Mouse (Mus musculus): ENCODE measurements at regions not wholly inside any gene's neighbourhood (a gene's known extent, or its start where the extent isn't known, plus 50 kb on each side); places are given as distances from the start of the nearest gene placed in this dataset.

GRCm38 (mm10) chr5:33529771-33530170, 96.0 kb upstream of the Nkx1-1 start:
- no peak for TF ChIP-seq CTCF (IDR thresholded peaks at IDR 0.05; ENCODE audit: low read depth)
- DNase-seq (ENCODE audit: low spot score), result no peak
- WGBS, result 20% methylated on average over 13 of the region's 13 CpGs
- Histone ChIP-seq H3K4me3 (replicated peaks; ENCODE audit: low read depth, low read length) (no peak overlapping the region), H3K4me2 (ENCODE audit: low read length) (peak overlapping the region; percentile 10; the same call in 1 of the 2 replicates), H3K27ac (no peak overlapping the region), H3K4me1 (replicated peaks; ENCODE audit: insufficient read depth, low read length) (peaks cover 8% of the 10 kb centered on the region; the same call in 1 of the 2 replicates), H3K36me3 (ENCODE audit: insufficient read depth, low read length) (no peaks in the 10 kb centered on the region), H3K9me3 (replicated peaks; ENCODE audit: low read length) (no peaks in the 10 kb centered on the region), H3K27me3 (ENCODE audit: insufficient read depth, low read length) (no peaks in the 10 kb centered on the region), H3K9ac (ENCODE audit: low read depth, low read length) (no peak overlapping the region)
- no peak for ATAC-seq (replicated peaks; ENCODE audit: low FRiP score, low read depth)

- TF ChIP-seq CTCF (IDR thresholded peaks at IDR 0.05; ENCODE audit: low read depth), result no peak
- Histone ChIP-seq H3K27me3 (ENCODE audit: insufficient read depth, low read length) (no peaks in the 10 kb centered on the region), H3K27ac (no peak overlapping the region), H3K4me1 (replicated peaks; ENCODE audit: insufficient read depth, low read length) (0 out of 2 replicates have a peak, but pooled peaks cover 2% of the 10 kb centered on the region), H3K4me2 (ENCODE audit: low read length) (no peak overlapping the region), H3K4me3 (replicated peaks; ENCODE audit: low read depth, low read length) (no peak overlapping the region), H3K9ac (ENCODE audit: low read depth, low read length) (no peak overlapping the region), H3K9me3 (replicated peaks; ENCODE audit: low read length) (no peaks in the 10 kb centered on the region), H3K36me3 (ENCODE audit: insufficient read depth, low read length) (no peaks in the 10 kb centered on the region)
- 56% methylated on average over 14 of the region's 14 CpGs for WGBS
- DNase-seq (ENCODE audit: low spot score) (no peak), ATAC-seq (replicated peaks; ENCODE audit: low FRiP score, low read depth) (no peak)
Observed at GRCm38 (mm10) chr5:33528971-33529670, 95.3 kb upstream of the Nkx1-1 start.

GRCm38 (mm10) chr5:33527750-33528149, 94.0 kb upstream of the Nkx1-1 start:
- Histone ChIP-seq H3K36me3 (ENCODE audit: insufficient read depth, low read length) (no peaks in the 10 kb centered on the region), H3K4me3 (replicated peaks; ENCODE audit: low read depth, low read length) (no peak overlapping the region), H3K27me3 (ENCODE audit: insufficient read depth, low read length) (no peaks in the 10 kb centered on the region), H3K27ac (no peak overlapping the region), H3K9me3 (replicated peaks; ENCODE audit: low read length) (no peaks in the 10 kb centered on the region), H3K4me1 (replicated peaks; ENCODE audit: insufficient read depth, low read length) (no peaks in the 10 kb centered on the region), H3K4me2 (ENCODE audit: low read length) (no peak overlapping the region), H3K9ac (ENCODE audit: low read depth, low read length) (no peak overlapping the region)
- DNase-seq (ENCODE audit: low spot score), result no peak
- WGBS, result 59% methylated on average over 10 of the region's 10 CpGs
- TF ChIP-seq CTCF (IDR thresholded peaks at IDR 0.05; ENCODE audit: low read depth), result no peak
- no peak for ATAC-seq (replicated peaks; ENCODE audit: low FRiP score, low read depth)

GRCm38 (mm10) chr5:33527316-33527715, 93.5 kb upstream of the Nkx1-1 start:
- Histone ChIP-seq H3K4me3 (replicated peaks; ENCODE audit: low read depth, low read length) (no peak overlapping the region), H3K9ac (ENCODE audit: low read depth, low read length) (no peak overlapping the region), H3K36me3 (ENCODE audit: insufficient read depth, low read length) (no peaks in the 10 kb centered on the region), H3K4me2 (ENCODE audit: low read length) (no peak overlapping the region), H3K27ac (no peak overlapping the region), H3K27me3 (ENCODE audit: insufficient read depth, low read length) (no peaks in the 10 kb centered on the region), H3K9me3 (replicated peaks; ENCODE audit: low read length) (no peaks in the 10 kb centered on the region), H3K4me1 (replicated peaks; ENCODE audit: insufficient read depth, low read length) (no peaks in the 10 kb centered on the region)
- 67% methylated on average over 8 of the region's 8 CpGs for WGBS
- DNase-seq (ENCODE audit: low spot score) (no peak), ATAC-seq (replicated peaks; ENCODE audit: low FRiP score, low read depth) (no peak)
- no peak for TF ChIP-seq CTCF (IDR thresholded peaks at IDR 0.05; ENCODE audit: low read depth)

- DNase-seq (ENCODE audit: low spot score) (no peak), ATAC-seq (replicated peaks; ENCODE audit: low FRiP score, low read depth) (no peak)
- H3K27ac ChIP-seq, result no peak overlapping the region
- TF ChIP-seq CTCF (IDR thresholded peaks at IDR 0.05; ENCODE audit: low read depth), result no peak
- H3K4me3 ChIP-seq (replicated peaks; ENCODE audit: low read depth, low read length), result no peak overlapping the region
- H3K4me1 ChIP-seq (replicated peaks; ENCODE audit: insufficient read depth, low read length), result no peaks in the 10 kb centered on the region
- H3K27me3 ChIP-seq (ENCODE audit: insufficient read depth, low read length), result no peaks in the 10 kb centered on the region
- no peak overlapping the region for H3K9ac ChIP-seq (ENCODE audit: low read depth, low read length)
- no peak overlapping the region for H3K4me2 ChIP-seq (ENCODE audit: low read length)
- H3K36me3 ChIP-seq (ENCODE audit: insufficient read depth, low read length), result no peaks in the 10 kb centered on the region
- no peaks in the 10 kb centered on the region for H3K9me3 ChIP-seq (replicated peaks; ENCODE audit: low read length)
- 89% methylated on average over 16 of the region's 16 CpGs for WGBS
Observed at GRCm38 (mm10) chr5:33521951-33522742, 88.4 kb upstream of the Nkx1-1 start.

- Histone ChIP-seq H3K9me3 (replicated peaks; ENCODE audit: low read length) (no peaks in the 10 kb centered on the region), H3K9ac (ENCODE audit: low read depth, low read length) (no peak overlapping the region), H3K27ac (no peak overlapping the region), H3K36me3 (ENCODE audit: insufficient read depth, low read length) (no peaks in the 10 kb centered on the region), H3K4me1 (replicated peaks; ENCODE audit: insufficient read depth, low read length) (no peaks in the 10 kb centered on the region), H3K4me3 (replicated peaks; ENCODE audit: low read depth, low read length) (no peak overlapping the region), H3K4me2 (ENCODE audit: low read length) (no peak overlapping the region), H3K27me3 (ENCODE audit: insufficient read depth, low read length) (no peaks in the 10 kb centered on the region)
- no peak for TF ChIP-seq CTCF (IDR thresholded peaks at IDR 0.05; ENCODE audit: low read depth)
- ATAC-seq (replicated peaks; ENCODE audit: low FRiP score, low read depth), result no peak
- WGBS, result 60% methylated on average over 10 of the region's 10 CpGs
- DNase-seq (ENCODE audit: low spot score), result peak; percentile 37
Observed at GRCm38 (mm10) chr5:33520856-33521255, 87.1 kb upstream of the Nkx1-1 start.

All from kidney, postnatal 0 days (tissue).